Comparison of ENCODE assay signal across 9 mouse cellular contexts in genomic region chr15:65637520-65638184, GRCm38 (mm10).
DNase-seq lines count a peak whose midpoint lies in the region; ATAC-seq and TF ChIP-seq lines count a peak whose summit lies in the region.
"Had no signal": no experiment of that assay in that cellular context is flagged by ENCODE, and none has a peak within 500 bp of the region (broad histone marks: within the 10 kb centered on the region; RNA-seq: fewer than 3 reads in every experiment).

No protein-coding gene starts in this region.

- no peak overlapping the region for H3K27ac ChIP-seq in gastrocnemius, adult 2 months
- H3K27ac ChIP-seq in cortical plate, adult 2 months (ENCODE audit: insufficient read depth, low read length): no peak overlapping the region
- H3K27ac ChIP-seq: liver, embryonic 13.5 days had no signal

- H3K4me3 ChIP-seq in gastrocnemius, adult 2 months: no peak overlapping the region
- H3K4me3 ChIP-seq in cortical plate, adult 2 months (ENCODE audit: insufficient read depth, low read length): no peak overlapping the region
- H3K4me3 ChIP-seq: liver, embryonic 13.5 days had no signal

- peak; percentile 54 for TF ChIP-seq CTCF in gastrocnemius, adult 2 months (IDR thresholded peaks at IDR 0.05)
- peak; percentile 89 for TF ChIP-seq CTCF in cortical plate, adult 2 months (IDR thresholded peaks at IDR 0.05; ENCODE audit: extremely low read depth, insufficient read depth, low read length)

- DNase-seq in gastrocnemius, adult 2 months: peak; percentile 12
- no peak for DNase-seq in gastrocnemius, adult 8-10 months (ENCODE audit: low spot score in 2 of 2)
- peak; percentile 77 for DNase-seq in ZHBTc4 (ENCODE audit: low read depth, low spot score)
- peak; percentile 3 to 4 for DNase-seq in heart, postnatal 36 days
- peak; percentile 74 to 91 for DNase-seq in layer of hippocampus, adult 18-20 months (ENCODE audit: low spot score in 2 of 2)
- DNase-seq in right cerebral cortex, postnatal 36 days (ENCODE audit: low spot score in 2 of 2): peak; percentile 37 to 60
- DNase-seq: liver, embryonic 13.5 days had no signal

- intact Hi-C loops in gastrocnemius, adult 2 months (cut with DNase I): loop anchor here (10.0 kb wide), 1 partner anchor 723 kb away; no protein-coding TSS in a partner anchor
- intact Hi-C loops in heart, postnatal 36 days (cut with DNase I): loop anchor here (1.0 to 5.0 kb wide), 3 partner anchors 720 to 950 kb away; no protein-coding TSS in a partner anchor

- no peak for TF ChIP-seq POLR2A in cortical plate, adult 2 months (IDR thresholded peaks at IDR 0.05; ENCODE audit: extremely low read depth, insufficient read depth, low read length)

- H3K4me1 ChIP-seq in cortical plate, adult 2 months (ENCODE audit: control insufficient read depth, insufficient read depth, low read length): no peaks in the 10 kb centered on the region
- H3K4me1 ChIP-seq: liver, embryonic 13.5 days had no signal

- ATAC-seq in megakaryocyte progenitor cell, adult 5-6 weeks (replicated peaks; ENCODE audit: poor library complexity): peak; percentile 90

Comparison
In these comparisons a context has a peak if more than half of its experiments do, and no peak if none do; other contexts are left out.
1. DNase-seq: peak in gastrocnemius, adult 2 months (single experiment), ZHBTc4 (single experiment), heart, postnatal 36 days (2 of 2), layer of hippocampus, adult 18-20 months (2 of 2) and right cerebral cortex, postnatal 36 days (2 of 2); none in gastrocnemius, adult 8-10 months (0 of 2).